Mouse (Mus musculus) small intestine, adult 2 months (tissue): ENCODE measurements around the gene 6030468B19Rik.

ENCODE experiments used
- CTCF ChIP-seq: fragments of 200-500 bp; IDR thresholded peaks from 2 replicates; pipeline ENCODE4 v1.5.1; 2012; ENCODE audit warnings: low read depth, mild to moderate bottlenecking, control low read depth, inconsistent platforms, low read length, moderate library complexity, mixed read lengths; ENCODE audit not compliant: insufficient replicate concordance, insufficient read length; ENCODE audit errors: extremely low read depth
- POLR2A ChIP-seq: fragments of 200-500 bp; IDR thresholded peaks from 2 replicates; pipeline ENCODE4 v1.6.1; 2012; ENCODE audit warnings: low read depth, mild to moderate bottlenecking, control low read depth, inconsistent platforms, low read length, moderate library complexity

DNA sequence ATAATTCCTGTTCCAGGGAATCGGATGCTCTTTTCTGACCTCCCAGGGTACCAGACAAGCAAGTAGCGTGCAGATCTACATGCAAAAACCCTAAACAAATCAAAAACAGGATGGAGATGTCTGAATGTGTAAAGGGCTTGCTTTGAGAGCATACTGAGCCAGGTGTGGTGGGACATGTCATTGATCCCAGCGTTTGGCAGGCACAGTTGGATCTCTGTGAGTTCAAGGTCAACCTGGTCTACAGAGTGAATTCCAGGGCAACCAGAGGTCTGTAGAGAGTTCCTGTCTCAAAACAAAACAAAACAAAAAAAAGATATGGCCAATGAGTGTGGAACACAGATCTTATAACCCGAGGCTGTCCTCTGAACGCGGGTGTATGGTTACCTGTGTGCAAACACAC lies 26.0 kb downstream of the 6030468B19Rik start:
- TF ChIP-seq POLR2A (no peak), CTCF (no peak)
